Mouse (Mus musculus) limb, embryonic 11.5 days (tissue): ENCODE data around the gene Cdk16. TPM values are rescaled to one million over a fixed set of nuclear protein-coding genes. Genes with fewer than 3 reads are reported as not detected.
"Not testable (repeated sequence)": the region's sequence is repeated elsewhere in the genome, so short reads cannot be mapped to it uniquely, and the experiment has no call there.

Source experiments
- ATAC-seq: fragments of 200-750 bp; cut with Nextera tagmentation; 2 replicates; pipeline ENCODE4 v1.8.0; 2017; ENCODE audit warnings: low read depth; ENCODE audit not compliant: insufficient number of reproducible peaks, low FRiP score, low TSS enrichment
- DNase-seq: peaks from one replicate; pipeline ENCODE4 v3.0.0-alpha.2; 2015; ENCODE audit warnings: low spot score
- H3K27ac ChIP-seq: fragments of 300-500 bp; sonication (generic); replicated peaks from 2 replicates; pipeline ENCODE4 v1.5.1; 2014; ENCODE audit warnings: low read depth, mild to moderate bottlenecking, low read length
- H3K27me3 ChIP-seq: fragments of 300-500 bp; sonication (generic); 2 replicates; pipeline ENCODE4 v1.6.1; 2014; ENCODE audit warnings: mild to moderate bottlenecking, low read length, mixed read lengths; ENCODE audit not compliant: control insufficient read depth, insufficient read depth
- H3K36me3 ChIP-seq: fragments of 300-500 bp; sonication (generic); 2 replicates; pipeline ENCODE4 v1.6.1; 2014; ENCODE audit warnings: mild to moderate bottlenecking, low read length, moderate library complexity, mixed read lengths; ENCODE audit not compliant: control insufficient read depth, insufficient read depth
- H3K4me1 ChIP-seq: fragments of 300-500 bp; sonication (generic); 2 replicates; pipeline ENCODE4 v1.6.1; 2014; ENCODE audit warnings: low read length, mixed read lengths; ENCODE audit not compliant: control insufficient read depth, insufficient read depth
- H3K4me2 ChIP-seq: fragments of 300-500 bp; sonication (generic); 2 replicates; pipeline ENCODE4 v1.6.1; 2014; ENCODE audit warnings: low read depth, mild to moderate bottlenecking, moderate library complexity; ENCODE audit not compliant: severe bottlenecking
- H3K4me3 ChIP-seq: fragments of 300-500 bp; sonication (generic); 2 replicates; pipeline ENCODE4 v1.5.1; 2014; ENCODE audit warnings: low read depth, low read length
- H3K9ac ChIP-seq: fragments of 300-500 bp; sonication (generic); 2 replicates; pipeline ENCODE4 v1.6.1; 2014; ENCODE audit warnings: mild to moderate bottlenecking, low read length
- H3K9me3 ChIP-seq: fragments of 300-500 bp; sonication (generic); 2 replicates; pipeline ENCODE4 v1.6.1; 2016; ENCODE audit warnings: low read length; ENCODE audit not compliant: control insufficient read depth
- WGBS: fragments of 180-500 bp; shearing (Covaris S2); extraction: QIAGEN DNeasy Blood & Tissue Kit; methylation state at CpG from one replicate; pipeline ENCODE4 v1.1.7; 2014; 5-methylcytosine and 5-hydroxymethylcytosine counted together
- polyA plus RNA-seq: library from polyadenylated mRNA; unstranded; fragments of >200 nt; fragmentation: Nextera tagmentation; extraction: Ambion mirVana; gene quantifications from 2 replicates; pipeline ENCODE4 v1.2.1, GENCODE M21; 2014

Cdk16 gene
- polyA plus RNA-seq, 1 experiment from 2014 or later, result 97.3 TPM

GRCm38 (mm10) chrX:20705083-20705402 is 17.3 kb downstream of the Cdk16 start:
- Histone ChIP-seq H3K4me3 (peak overlapping the region; percentile 49), H3K4me1 (no peaks in the 10 kb centered on the region), H3K36me3 (no peaks in the 10 kb centered on the region), H3K27ac (no peak overlapping the region), H3K27me3 (no peaks in the 10 kb centered on the region), H3K9ac (no peak overlapping the region), H3K4me2 (peak overlapping the region; percentile 25; the same call in 1 of the 2 replicates), H3K9me3 (no peaks in the 10 kb centered on the region)
- 27% methylated on average over 3 of the region's 3 CpGs for WGBS
- DNase-seq, result no peak
- no peak for ATAC-seq

DNA sequence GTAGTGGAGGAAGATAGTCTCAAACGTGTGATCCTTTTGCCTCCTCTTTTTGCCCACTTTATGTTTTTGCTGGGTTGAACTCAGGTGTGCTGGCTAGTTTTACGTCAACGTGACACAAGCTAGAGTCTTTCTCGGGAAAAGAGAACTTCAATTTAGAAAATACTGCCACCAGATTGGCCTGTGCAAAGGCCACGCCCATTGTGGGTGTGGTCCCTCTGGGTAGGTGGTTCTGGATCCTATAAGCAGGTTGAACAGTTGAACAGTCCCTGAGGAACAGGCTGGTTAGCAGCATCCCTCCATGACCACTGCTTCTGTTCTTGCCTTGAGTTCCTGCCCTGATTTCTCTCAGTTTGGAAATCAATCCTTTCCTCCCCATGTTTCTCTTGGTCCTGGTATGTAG is 40.9 kb downstream of the Cdk16 start:
- WGBS, result 75% methylated on average over 5 of the region's 5 CpGs
- Histone ChIP-seq H3K36me3 (no peaks in the 10 kb centered on the region), H3K4me2 (no peak overlapping the region), H3K9me3 (no peaks in the 10 kb centered on the region), H3K9ac (no peak overlapping the region), H3K4me1 (no peaks in the 10 kb centered on the region), H3K27me3 (no peaks in the 10 kb centered on the region), H3K4me3 (no peak overlapping the region), H3K27ac (no peak overlapping the region)
- DNase-seq (no peak), ATAC-seq (no peak)

DNA sequence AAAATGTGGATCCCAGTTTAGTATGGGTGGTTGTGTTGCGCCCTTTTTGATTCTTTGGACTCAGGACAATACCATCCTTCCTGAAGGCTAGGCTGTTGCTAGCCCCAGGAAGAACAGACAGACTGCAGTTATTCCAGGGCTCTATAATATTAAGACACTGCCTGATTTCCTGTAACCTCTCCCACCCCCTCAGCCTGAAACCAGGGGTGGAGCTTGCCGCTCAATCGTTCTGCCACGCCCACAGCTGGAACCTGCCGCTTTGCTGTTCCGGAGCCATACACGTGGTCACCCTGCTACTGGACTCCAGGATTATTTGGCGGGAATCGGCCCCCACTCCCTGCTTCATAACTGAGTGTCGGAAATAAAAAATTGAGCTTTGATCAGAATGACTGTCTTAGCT is 42.3 kb downstream of the Cdk16 start:
- H3K9me3 ChIP-seq, DNase-seq, H3K9ac ChIP-seq, ATAC-seq, H3K36me3 ChIP-seq, H3K27ac ChIP-seq, H3K4me1 ChIP-seq, H3K4me3 ChIP-seq, H3K27me3 ChIP-seq, H3K4me2 ChIP-seq: not testable (repeated sequence)
- WGBS, result 56% methylated on average over 10 of the region's 10 CpGs

DNA sequence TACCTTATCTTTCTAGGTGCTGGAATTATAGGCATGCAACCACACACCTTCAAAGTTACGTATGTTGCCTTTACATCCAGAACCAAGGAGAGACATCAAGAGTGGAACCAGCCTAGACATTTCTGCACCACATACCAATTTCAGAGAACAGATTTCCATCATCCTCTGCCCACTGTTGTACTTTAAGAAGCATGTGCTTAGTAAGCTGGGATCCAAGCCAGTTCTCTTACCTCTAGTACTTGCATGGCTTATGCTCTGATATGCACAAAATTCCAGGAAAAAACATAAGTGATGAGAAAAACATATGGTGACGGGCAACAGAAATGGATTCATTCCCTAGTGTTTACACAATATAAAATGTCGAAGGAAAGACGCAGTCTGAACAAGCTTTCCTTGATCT is 48.7 kb downstream of the Cdk16 start:
- Histone ChIP-seq H3K9me3 (no peaks in the 10 kb centered on the region), H3K9ac (no peak overlapping the region), H3K27ac (no peak overlapping the region), H3K4me1 (no peaks in the 10 kb centered on the region), H3K4me2 (no peak overlapping the region), H3K4me3 (no peak overlapping the region), H3K36me3 (no peaks in the 10 kb centered on the region), H3K27me3 (no peaks in the 10 kb centered on the region)
- no peak for ATAC-seq
- DNase-seq, result no peak
- 90% methylated on average over 4 of the region's 4 CpGs for WGBS

GRCm38 (mm10) chrX:20748829-20749228 is 61.1 kb downstream of the Cdk16 start:
- no peak for ATAC-seq
- H3K4me2 ChIP-seq, result no peak overlapping the region
- no peak overlapping the region for H3K27ac ChIP-seq
- no peak overlapping the region for H3K9ac ChIP-seq
- WGBS, result 88% methylated on average over 2 of the region's 2 CpGs
- DNase-seq, result no peak
- no peak overlapping the region for H3K4me3 ChIP-seq
- no peaks in the 10 kb centered on the region for H3K4me1 ChIP-seq
- no peaks in the 10 kb centered on the region for H3K36me3 ChIP-seq
- H3K27me3 ChIP-seq, result no peaks in the 10 kb centered on the region
- H3K9me3 ChIP-seq, result no peaks in the 10 kb centered on the region

Other genes with a start within 250 kb of the Cdk16 start
- 0.18 TPM in 1 of 2 replicates, not detected in the other for gene Rgn, start 138.2 kb upstream of the Cdk16 start, polyA plus RNA-seq
- 80.1 and 82.6 TPM in 2 replicates for gene Rbm10, start 70.5 kb upstream of the Cdk16 start, polyA plus RNA-seq
- 189 and 200 TPM in 2 replicates for gene Ndufb11, start 70.3 kb upstream of the Cdk16 start, polyA plus RNA-seq
- 206 and 218 TPM in 2 replicates for gene Uba1, start 29.6 kb upstream of the Cdk16 start, polyA plus RNA-seq
- 49.6 and 51.0 TPM in 2 replicates for gene Usp11, start 16.0 kb downstream of the Cdk16 start, polyA plus RNA-seq
- 69.8 and 75.0 TPM in 2 replicates for gene Araf, start 109.9 kb downstream of the Cdk16 start, polyA plus RNA-seq
- gene Timp1, start 182.2 kb downstream of the Cdk16 start, polyA plus RNA-seq, result 12.9 and 13.1 TPM in 2 replicates
- gene Syn1, start 233.1 kb downstream of the Cdk16 start, polyA plus RNA-seq, result 0.13 and 0.16 TPM in 2 replicates
- gene Cfp, start 243.6 kb downstream of the Cdk16 start, polyA plus RNA-seq, result 3.1 and 3.8 TPM in 2 replicates